Mouse (Mus musculus) CD4-positive, CD25-positive, alpha-beta regulatory T cell, adult 4 months (primary cell): ENCODE measurements around the gene Srr. TPM values are rescaled to one million over a fixed set of nuclear protein-coding genes. Genes with fewer than 3 reads are reported as not detected.

ENCODE experiments used
- ATAC-seq: one replicate; pipeline ENCODE4 v1.8.0; 2017
- polyA plus RNA-seq, 2 experiments: library from polyadenylated mRNA; unstranded; fragments of 100-300 nt; shearing (Covaris generic); gene quantifications; one replicate each; pipeline ENCODE4 v1.2.1; 2017

Gene Srr
- polyA plus RNA-seq, 2 experiments from 2014 or later, result 7.8 to 8.9 TPM

GRCm38 (mm10) chr11:74902416-74902815 is 23.3 kb downstream of the Srr start:
- no peak for ATAC-seq

- no peak for ATAC-seq
Observed at GRCm38 (mm10) chr11:74901555-74901954, 24.2 kb downstream of the Srr start.

- no peak for ATAC-seq
Observed at GRCm38 (mm10) chr11:74898517-74898827, 27.3 kb downstream of the Srr start.

- ATAC-seq, result peak; percentile 85
Observed at GRCm38 (mm10) chr11:74897678-74898516, 27.9 kb downstream of the Srr start, which contains the start of gene Tsr1. Tsr1 (plus strand) TSS chr11:74898071.

DNA sequence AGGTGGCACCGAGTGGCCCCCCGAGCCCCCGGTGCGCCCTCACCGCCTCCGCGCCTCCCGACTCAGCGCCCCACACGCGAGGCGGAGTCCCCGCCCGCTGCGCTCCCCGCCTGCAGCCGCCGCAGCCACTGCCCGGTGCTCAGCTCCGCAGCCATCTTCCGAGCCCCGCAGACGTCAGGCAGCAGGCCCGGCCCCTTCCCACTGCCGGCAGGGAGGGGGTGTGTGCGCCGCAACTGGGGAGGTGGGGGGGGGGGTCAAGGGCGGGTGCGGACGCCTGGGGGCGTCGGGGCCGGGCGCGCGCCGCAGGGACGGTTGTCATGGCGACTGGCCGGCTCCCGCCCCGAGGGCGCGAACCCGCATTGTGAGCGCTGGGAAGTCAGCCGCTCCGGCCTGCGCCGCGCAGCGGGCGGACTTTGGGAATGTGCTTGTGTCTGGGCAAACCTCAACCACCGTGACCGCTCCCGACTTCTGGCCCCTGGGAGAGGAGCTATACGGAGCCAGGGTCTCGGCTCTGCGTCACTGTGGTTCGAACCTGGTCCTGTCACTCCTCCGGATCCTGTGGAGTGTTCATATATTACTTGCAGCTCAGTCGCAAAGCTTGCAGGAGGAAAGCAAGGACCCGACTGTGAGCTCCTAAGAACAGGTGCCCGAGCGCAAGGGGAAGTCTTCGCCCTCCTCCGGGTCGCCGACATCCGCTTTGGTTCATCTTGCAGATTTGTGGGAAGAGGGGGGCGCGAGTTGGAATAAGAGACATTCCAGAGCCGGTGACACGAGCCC is 28.7 kb downstream of the Srr start, which contains the start of gene Sgsm2:
Gene Sgsm2, minus strand, starts transcription at position 160 of the 777 bp plus-strand sequence.
- ATAC-seq, result peak; percentile 40

- ATAC-seq, result peak; percentile 11
Observed at GRCm38 (mm10) chr11:74895980-74896900, 29.5 kb downstream of the Srr start.

GRCm38 (mm10) chr11:74894619-74895018 is 31.1 kb downstream of the Srr start:
- no peak for ATAC-seq

GRCm38 (mm10) chr11:74883098-74883497 is 42.6 kb downstream of the Srr start:
- ATAC-seq, result no peak

DNA sequence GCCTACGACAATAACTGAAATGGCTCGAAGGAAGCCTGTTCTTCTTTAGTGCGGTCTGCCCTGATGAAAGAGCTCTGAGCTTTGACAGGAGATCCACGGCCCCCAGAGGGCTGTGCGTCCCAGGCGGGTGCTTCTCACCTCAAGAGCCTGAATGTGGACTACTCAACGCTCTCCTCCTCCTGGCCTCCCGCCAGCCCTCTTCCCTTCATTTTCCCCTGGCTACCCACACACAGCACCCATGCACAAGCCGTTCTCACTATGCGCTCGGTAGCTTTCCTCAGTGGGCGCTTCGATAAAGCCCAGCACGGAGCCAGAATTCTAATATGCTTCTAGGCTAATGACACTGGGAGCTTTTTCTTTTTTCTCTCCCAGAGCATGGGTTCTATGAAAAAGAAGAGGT is 43.8 kb downstream of the Srr start:
- ATAC-seq, result no peak

DNA sequence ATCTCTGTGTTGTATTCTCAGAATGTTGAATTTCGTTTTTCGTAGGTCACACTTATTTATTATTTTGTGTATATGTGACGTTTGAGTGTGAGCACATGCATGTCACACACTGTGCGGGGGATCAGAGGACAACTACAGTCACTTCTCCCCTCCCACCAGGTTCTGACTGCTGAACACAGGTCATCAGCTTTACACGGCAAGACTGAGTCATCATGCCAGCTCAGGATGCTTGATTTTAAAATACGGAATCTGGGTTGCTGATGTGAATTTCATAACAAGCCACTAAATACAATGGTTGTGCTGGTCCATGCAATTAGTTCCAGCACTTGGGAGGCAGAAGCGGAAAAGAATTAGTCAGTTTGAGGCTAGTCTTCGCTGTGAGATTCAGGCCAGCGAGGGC is 44.7 kb downstream of the Srr start:
- ATAC-seq, result peak; percentile 71

- ATAC-seq, result no peak
Observed at GRCm38 (mm10) chr11:74876801-74877200, 48.9 kb downstream of the Srr start.

GRCm38 (mm10) chr11:74874630-74875029 is 51.1 kb downstream of the Srr start:
- ATAC-seq, result no peak

- ATAC-seq, result no peak
Observed at GRCm38 (mm10) chr11:74870991-74871622, 54.6 kb downstream of the Srr start.

DNA sequence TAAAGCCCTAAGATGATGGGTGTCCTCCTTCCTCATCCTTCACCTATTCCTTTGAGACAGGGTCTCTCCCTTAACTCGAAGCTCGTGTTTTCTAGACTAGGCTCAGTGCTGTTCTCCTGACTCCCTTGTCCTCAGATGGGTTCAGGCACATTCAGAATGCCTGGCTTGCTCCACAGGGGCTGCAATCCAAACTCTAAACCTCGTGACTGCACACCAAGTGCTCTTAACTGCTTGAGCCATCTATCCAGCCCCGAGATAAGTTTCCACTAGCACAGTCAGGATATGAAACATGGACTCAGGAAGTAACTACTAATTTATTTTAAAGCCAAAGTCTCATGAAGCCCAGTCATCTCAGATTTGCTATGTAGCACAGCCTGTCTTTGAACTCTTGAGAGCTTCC is 55.2 kb downstream of the Srr start:
- no peak for ATAC-seq

GRCm38 (mm10) chr11:74869603-74870002 is 56.1 kb downstream of the Srr start:
- ATAC-seq, result no peak

DNA sequence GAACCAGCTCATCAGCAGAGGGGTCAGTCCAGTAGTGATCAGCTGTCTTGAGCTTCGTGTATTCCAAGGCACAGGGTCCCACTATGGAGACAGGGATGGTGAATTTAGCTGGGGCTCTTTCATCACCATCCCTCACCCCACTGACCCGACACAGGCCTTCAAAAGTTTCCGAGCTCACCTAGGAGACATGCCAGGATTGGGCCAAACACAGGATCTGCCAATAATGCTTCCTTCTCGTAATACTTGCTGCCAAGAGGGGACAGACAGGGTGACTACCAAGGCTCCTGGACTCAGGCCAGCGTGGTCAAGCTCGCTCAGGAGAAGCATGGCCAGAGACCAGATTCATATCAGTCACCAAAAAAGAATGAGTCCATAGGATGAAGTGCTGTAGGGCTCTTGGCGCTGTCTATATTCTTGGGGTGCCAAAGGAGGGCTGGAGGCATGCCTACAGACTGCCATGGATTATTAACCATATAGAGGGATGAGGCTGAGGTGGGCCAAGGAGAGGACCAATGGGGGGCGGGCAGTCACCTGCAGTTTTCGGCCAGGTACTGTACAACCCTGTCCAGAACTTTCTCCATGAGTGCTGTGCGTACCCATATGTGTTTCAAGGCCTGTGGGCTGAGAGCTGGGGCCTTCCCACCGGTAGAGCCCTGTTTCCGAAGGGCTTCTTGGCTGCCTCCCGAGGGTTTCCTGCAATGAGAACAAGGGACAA is 57.5 kb downstream of the Srr start:
- no peak for ATAC-seq

GRCm38 (mm10) chr11:74867181-74867580 is 58.6 kb downstream of the Srr start:
- ATAC-seq, result no peak

DNA sequence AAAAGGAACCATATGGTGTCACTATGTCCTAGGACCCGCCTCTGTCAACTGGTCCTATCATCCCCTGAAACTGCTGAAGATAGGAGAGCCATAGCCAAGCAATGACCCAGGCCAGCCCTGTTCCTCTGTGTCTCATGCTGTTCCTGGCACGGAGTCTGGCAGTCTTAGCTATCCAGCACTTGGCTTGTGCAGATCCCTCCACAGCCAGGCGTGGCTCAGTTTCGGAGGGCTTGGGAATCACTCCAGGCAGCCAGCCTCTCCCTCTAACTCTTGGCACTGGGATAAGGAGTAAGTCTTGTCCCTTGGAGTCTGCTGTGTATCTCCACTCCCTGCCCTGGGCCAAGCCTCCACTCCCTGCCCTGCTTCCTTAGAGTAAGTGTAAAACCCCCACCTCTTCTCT is 59.1 kb downstream of the Srr start:
- ATAC-seq, result no peak

DNA sequence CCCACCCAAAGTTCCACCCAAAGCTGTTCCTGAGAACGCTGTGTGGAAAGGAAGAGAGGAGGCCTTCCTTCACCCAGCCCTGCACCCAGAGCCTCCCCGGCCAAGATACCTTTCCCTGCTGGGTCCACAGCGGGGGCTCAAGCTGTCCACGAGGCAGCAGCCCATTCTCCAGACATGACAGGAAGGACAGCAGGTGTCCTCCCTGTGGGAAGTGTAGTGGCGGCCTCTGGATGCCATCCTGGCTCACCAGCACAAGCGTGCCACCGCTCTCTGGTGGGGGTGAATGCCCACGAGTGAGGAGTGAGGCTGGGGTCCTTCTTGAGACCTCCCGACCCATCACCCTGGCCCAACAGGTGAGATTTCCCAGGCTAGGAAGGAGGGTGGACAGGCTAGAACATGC is 60.5 kb downstream of the Srr start:
- no peak for ATAC-seq

DNA sequence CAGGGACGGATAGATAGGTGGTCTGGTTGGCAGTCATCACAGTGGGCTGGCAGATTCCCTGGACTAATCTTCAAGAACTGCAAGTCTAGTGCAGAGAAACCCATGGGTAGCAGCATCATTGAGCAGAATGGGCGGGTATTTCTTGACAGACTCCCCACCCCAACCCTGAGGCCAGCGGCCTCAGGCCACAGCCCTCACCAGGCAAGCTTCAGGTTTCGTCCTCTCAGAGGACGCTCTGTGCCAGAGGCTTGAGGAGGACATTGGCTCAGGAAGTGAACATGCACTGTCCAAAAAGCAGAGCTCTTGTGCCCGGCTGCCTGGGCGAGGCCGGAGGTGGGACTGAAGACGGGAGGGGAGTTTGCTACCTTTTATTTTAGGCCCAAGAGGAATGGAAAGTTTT is 61.3 kb downstream of the Srr start:
- ATAC-seq, result no peak

DNA sequence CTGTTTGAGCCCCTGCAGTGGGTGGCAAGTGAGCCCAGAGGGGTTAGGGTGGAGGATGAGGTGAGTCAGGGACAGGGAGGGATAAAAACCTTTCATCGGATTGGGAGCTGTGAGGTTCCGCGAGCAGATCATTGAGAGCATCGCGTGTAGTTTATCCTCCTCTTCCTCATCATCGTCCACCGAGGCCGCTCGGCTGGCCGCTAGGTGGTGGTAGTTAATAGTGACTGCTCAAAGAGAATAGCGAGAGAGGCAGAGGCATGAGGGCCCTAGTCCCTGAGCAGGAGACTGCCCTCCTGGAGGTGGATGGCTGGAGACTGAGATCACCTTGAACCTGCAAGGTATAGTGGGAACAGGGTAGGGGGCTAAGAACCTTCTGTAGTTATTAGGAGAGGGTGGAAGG is 62.3 kb downstream of the Srr start:
- no peak for ATAC-seq

GRCm38 (mm10) chr11:74862129-74862528 is 63.6 kb downstream of the Srr start:
- no peak for ATAC-seq
